Mouse (Mus musculus): ENCODE measurements at regions not wholly inside any gene's neighbourhood (a gene's known extent, or its start where the extent isn't known, plus 50 kb on each side); places are given as distances from the start of the nearest gene placed in this dataset.

DNA sequence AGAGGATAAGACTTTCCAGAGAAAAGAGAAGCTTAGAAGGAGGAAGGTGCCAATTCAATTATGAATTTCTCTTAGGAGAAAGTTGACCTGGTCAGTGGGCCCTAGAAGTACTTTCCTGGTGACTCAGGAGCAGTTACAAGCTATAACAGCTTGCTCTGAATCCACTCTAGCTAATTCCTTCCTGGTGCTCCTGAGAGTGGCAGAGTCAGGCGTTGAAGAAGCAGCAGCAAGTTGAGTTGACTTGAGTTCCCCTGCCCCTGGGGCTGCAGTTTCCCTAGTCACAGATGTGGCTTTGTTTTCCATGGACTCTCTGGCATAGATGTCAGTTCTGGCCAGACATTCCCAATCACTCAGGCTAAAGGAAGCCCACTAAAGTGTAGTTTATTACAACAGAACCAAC lies 85.9 kb downstream of the Osr1 start:
- no peak for DNase-seq (ENCODE audit: low spot score in 2 of 2)

- DNase-seq (ENCODE audit: low spot score in 2 of 2): no peak
These were observed 86.4 kb downstream of the Osr1 start for GRCm38 (mm10) chr12:9656324-9656723.

- no peak for DNase-seq (ENCODE audit: low spot score in 2 of 2)
These were observed 87.4 kb downstream of the Osr1 start for GRCm38 (mm10) chr12:9657199-9657766.

DNA sequence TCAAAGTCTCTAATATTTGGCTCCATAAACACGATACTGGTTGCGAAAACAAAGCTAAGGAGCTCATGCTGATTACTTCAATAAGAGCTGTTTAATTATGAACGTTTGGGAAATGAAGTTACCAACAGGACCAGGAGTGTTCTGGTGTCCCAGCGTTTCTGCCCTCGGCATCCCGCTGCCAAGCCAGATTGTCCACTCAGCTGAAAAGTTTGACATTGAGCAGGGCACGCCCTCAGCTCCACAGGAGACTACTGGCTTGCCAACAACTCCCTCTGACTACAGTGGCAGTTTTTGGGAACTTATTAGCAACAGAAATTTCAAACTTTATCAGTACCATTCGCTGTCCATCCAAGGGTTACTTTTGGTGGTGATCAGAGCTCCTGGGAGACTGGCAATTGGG lies 87.9 kb downstream of the Osr1 start:
- no peak for DNase-seq (ENCODE audit: low spot score in 2 of 2)

GRCm38 (mm10) chr12:9660299-9660698 lies 90.4 kb downstream of the Osr1 start:
- no peak for DNase-seq (ENCODE audit: low spot score in 2 of 2)

DNA sequence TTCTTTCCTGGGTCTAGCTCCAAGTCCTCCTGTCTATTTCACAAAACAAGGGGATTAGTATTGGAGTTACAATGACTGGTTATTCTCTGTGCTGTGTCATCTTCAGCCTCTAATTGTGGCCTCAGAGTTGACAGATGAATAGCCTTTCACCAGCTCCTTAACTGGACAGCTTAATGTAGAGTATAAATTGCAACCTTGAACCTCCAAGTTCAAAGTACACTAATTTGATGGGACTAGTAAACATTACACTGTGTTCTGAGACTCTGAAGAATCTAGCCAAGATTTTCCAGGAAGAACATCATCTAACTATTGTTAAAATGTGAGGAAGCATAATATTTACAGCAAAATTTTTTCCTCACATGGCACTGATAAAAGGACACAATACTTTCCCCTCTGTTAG lies 118.9 kb downstream of the Osr1 start:
- no peak for DNase-seq (ENCODE audit: low spot score in 2 of 2)

- peak; percentile 15 to 23 for DNase-seq (ENCODE audit: low spot score in 2 of 2)
These were observed 119.6 kb downstream of the Osr1 start for GRCm38 (mm10) chr12:9689541-9689940.

GRCm38 (mm10) chr12:9732921-9733320 lies 163.0 kb downstream of the Osr1 start:
- DNase-seq (ENCODE audit: low spot score in 2 of 2): no peak

GRCm38 (mm10) chr12:9744709-9745395 lies 174.9 kb downstream of the Osr1 start:
- no peak for DNase-seq (ENCODE audit: low spot score in 2 of 2)

DNA sequence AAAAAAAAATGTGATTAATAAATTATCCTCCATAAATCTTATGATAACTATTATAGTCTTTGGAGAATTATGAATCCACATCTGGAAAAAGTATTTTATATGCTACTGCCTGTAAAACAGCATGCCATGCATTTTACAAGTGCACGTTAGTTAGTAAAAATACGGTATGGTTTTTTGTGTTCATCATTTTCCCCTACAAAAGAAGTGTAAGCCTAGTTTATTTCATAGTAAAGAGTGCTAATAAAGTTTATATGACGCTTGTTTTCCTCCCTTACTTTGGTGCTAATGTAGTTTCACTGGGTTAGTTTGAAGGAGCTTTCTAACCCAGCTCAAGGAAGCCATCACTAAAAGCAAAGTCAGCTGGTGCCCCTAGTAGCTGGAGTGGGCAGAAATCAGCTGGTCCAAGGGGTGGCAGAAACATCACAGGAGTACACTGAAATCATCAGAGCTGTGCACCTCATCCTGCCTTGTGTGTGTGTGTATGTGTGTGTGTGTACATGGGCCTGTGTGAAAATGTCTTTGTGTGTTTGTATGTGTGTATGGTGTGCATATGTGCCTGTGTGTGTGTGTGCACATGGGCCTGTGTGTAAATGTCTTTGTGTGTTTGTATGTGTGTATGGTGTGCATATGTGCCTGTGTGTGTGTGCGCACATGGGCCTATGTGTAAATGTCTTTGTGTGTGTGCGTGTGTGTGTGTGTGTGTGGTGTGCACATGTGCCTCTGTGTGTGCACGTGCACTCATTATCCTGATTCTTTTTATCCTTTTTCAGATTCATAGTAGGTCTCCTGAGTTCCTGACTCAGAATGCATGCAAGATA lies 181.6 kb downstream of the Osr1 start:
- no peak for DNase-seq (ENCODE audit: low spot score in 2 of 2)

- no peak for DNase-seq (ENCODE audit: low spot score in 2 of 2)
These were observed 182.1 kb downstream of the Osr1 start for GRCm38 (mm10) chr12:9752079-9752450.

DNA sequence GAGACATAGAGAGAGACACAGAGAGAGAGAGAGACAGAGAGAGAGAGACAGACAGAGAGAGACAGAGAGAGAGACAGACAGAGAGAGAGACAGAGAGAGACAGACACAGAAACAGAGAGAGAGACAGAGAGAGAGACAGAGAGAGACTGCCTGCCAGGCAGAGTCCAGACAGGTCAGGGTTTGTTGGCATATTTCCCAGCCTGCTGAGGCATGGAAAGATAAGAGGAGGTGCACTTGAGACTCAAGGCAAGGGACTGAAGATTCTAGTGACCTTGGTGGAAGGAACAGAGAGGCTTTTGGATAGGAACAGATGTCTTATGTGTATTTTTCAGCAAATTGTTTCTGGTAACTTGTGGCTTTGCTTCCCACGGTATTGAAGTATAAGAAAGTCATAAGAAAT lies 186.5 kb downstream of the Osr1 start:
- DNase-seq (ENCODE audit: low spot score in 2 of 2): no peak

GRCm38 (mm10) chr12:9760818-9761217 lies 190.9 kb downstream of the Osr1 start:
- DNase-seq (ENCODE audit: low spot score in 2 of 2): peak in 1 of 2 experiments; percentile 5

DNA sequence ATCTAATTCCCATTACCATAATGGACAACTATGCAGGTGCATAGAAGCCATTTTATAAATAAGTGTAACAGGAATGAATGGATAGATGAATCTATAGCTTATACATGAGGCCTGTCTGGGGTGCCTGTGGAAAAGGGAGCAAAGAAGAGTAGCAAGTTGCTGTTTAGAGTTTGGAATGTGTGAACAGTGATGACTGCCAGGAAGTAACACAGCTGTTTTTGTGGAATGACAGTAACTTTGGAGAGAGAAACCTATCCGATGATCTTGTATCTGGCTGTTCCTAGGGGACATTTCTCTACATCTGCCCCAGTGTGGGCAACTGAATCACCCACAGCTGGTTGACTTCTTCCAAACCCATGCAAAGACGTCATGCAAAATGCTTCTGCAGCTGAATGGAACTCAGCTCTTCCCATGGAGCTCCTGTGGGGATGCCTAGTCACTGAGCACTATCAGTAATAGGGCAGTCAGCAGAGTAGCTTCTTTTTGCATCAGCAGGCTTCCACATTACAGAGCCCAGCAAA lies 192.4 kb downstream of the Osr1 start:
- DNase-seq (ENCODE audit: low spot score in 2 of 2): peak; percentile 14 to 19

GRCm38 (mm10) chr12:9762842-9763241 lies 192.9 kb downstream of the Osr1 start:
- DNase-seq (ENCODE audit: low spot score in 2 of 2): no peak

DNA sequence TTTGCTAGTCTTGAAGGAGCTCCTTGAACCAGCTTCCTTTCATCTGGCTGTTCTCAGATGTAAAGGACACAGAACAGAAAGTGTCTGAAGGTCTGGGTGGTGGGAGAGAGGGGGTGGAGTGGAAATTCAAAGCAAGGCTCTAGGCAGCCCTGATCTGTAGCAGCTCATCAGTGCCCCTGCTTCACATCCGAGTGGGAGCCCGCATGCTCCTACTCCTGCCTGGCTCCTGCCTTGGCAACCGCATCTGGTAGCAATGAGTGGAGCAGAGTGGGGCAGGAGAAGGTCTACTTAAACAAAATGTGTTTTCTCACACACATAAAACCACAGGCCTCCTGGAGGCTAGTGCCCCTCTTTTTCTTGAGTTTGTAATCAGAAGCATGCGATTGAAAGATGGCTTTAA lies 201.0 kb downstream of the Osr1 start:
- no peak for DNase-seq (ENCODE audit: low spot score in 2 of 2)

DNA sequence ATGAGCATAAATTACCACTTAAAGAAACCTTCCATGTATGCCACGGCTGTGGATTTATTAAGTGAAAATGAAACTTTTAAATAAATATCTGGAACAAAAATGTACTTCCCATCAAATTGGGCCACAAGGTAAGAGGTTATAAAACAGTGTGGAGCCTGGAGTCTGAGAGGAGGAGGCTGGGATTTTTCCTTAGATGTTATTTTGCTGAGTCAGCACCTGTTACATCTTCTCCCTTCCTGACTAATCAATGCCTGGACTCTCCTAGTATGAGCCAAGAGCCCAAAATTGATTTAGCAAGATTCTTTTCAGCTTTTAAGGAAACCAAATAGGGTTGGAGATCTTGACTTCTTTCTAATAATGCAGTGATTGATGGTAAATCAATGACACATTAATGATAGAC lies 203.0 kb downstream of the Osr1 start:
- no peak for DNase-seq (ENCODE audit: low spot score in 2 of 2)

DNA sequence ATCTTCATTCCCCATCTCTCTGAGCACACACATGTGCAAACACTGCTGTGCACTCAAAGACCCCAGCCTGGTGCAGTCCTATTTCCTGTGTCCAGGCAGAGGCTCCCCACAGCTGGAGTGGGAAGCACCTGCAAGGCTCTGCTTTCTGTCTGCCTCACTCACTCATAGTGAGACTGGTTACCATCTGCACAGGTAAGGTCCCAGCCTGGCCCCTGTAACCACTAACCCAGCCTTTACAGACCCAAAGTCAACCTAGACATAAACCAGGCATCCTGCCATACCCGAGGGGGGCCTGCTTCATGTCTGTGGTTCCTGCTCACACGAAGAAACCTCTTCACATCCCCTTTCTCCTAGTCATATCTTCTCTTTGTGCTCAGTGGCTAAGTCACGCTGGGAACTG lies 232.4 kb downstream of the Osr1 start:
- no peak for DNase-seq (ENCODE audit: low spot score in 2 of 2)

DNA sequence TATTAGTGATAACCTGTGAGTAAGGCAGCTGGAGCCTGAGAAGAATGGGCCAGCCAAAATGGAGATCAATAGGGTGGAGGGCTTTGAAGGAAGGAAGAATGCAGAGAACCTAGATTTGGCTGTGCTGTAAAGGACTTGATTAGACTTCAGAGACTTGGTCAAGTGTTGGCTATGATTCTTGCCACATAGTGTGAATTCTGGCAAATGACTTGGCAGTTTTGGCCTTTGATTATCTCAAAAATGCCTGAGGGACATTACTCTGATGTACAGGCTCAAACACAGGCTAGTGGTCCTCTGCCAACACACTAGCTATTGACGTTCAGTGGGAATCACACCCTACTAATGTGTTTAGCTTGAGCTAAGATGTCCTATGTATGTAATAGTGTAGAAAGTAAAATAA lies 237.5 kb downstream of the Osr1 start:
- DNase-seq (ENCODE audit: low spot score in 2 of 2): peak; percentile 34 to 52

DNA sequence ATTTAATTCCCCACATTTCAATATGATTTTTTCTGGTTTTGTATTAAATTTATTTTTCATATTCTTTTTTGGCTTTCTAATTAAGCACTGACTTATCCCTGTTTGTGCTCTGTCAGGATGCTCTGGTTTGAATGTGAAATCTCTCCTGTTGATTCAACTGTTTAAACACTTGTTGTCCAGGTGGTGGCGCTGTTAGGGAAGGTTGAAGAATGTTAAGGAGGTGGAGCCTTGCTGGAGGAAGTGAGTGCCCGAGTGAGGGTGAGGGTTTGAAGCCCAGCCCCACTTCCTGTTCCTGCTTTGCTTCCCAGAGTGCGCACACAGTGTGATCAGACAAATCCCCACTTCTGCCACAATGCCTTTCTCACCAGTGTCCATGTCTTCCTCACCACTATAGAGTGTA lies 263.4 kb downstream of the Osr1 start:
- DNase-seq (ENCODE audit: low spot score in 2 of 2): no peak

GRCm38 (mm10) chr12:9839198-9839845 lies 269.4 kb downstream of the Osr1 start:
- DNase-seq (ENCODE audit: low spot score in 2 of 2): no peak

DNA sequence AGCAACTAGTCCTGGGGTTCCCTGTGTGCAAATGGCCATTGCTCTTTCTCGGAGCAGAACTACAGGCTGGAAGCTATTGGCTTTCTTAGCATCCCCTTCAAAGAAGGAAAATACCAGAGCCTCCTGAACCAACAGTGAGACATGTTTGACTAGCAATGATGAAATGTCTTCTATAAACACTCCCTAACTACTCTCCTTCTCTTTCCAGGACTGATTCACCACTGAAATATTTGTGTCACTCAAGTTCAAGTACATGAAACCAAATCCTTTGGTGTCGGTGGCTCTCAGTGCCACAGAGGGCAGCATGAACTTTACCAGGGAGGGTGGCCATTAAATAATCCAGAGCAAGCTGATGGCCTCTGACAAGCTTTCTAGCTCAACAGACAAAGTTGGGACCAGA lies 270.0 kb downstream of the Osr1 start:
- peak in 1 of 2 experiments; percentile 1 for DNase-seq (ENCODE audit: low spot score in 2 of 2)

All from heart, adult 9 months (tissue).